Mouse (Mus musculus): ENCODE results near the gene Ubap1. TPM values are rescaled to one million over a fixed set of nuclear protein-coding genes. Genes with fewer than 3 reads are reported as not detected.

Gene Ubap1
- polyA plus RNA-seq, 1 experiment from 2014 or later = 52.6 TPM

DNA sequence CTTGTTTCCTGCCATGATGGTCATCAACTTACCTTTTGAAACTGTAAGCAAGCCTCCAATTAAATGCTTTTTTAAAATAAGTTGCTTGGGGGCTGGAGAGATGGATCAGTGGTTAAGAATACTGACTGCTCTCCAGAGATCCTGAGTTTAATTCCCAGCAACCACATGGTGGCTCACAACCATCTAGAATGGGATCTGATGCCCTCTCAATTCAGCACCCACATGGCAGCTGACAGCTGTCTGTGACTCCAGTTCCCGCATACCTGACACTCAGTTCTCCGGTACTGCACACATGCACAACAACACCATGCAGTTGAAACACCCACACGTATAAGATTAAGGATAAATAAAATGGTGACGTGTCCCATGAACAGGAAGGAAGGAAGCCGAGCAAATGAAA lies 30.5 kb upstream of the Ubap1 start:
- Histone ChIP-seq H3K27ac (ENCODE audit: low read depth, low read length) (no peak overlapping the region), H3K4me1 (ENCODE audit: control insufficient read depth, insufficient read depth, low read length) (peaks cover 10% of the 10 kb centered on the region), H3K9me3 (replicated peaks; ENCODE audit: control insufficient read depth, low read length) (no peaks in the 10 kb centered on the region), H3K4me3 (ENCODE audit: low read depth, low read length) (no peak overlapping the region), H3K27me3 (ENCODE audit: control insufficient read depth, insufficient read depth, low read length) (no peaks in the 10 kb centered on the region), H3K36me3 (ENCODE audit: control insufficient read depth, insufficient read depth, low read length) (no peaks in the 10 kb centered on the region), H3K4me2 (no peak overlapping the region), H3K9ac (ENCODE audit: low read depth, low read length) (no peak overlapping the region)
- ATAC-seq (replicated peaks; ENCODE audit: insufficient number of reproducible peaks, low FRiP score, low TSS enrichment) = no peak
- WGBS (ENCODE audit: insufficient replicate concordance) = 75% methylated on average over 5 of the region's 5 CpGs

DNA sequence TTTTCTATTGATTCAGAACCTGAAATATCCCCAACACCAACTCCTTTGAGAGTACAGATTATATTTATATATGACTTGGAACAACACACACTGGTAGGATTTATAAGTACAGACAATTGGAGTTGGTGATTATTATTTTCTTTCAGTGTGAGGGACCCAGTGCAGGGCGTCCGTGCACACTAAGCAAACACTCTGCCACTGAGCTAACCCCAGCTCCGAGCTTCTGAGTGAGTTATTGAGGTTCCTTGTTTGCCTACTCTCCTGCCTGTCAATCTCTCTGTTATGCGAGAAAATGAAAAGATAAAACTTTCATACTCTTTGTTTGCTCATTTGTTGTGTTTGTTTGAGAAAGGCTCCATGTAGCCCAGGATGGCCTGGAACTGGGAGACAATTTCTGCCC lies 27.8 kb upstream of the Ubap1 start:
- WGBS (ENCODE audit: insufficient replicate concordance) = 69% methylated on average over 4 of the region's 4 CpGs
- H3K4me1 ChIP-seq (ENCODE audit: control insufficient read depth, insufficient read depth, low read length) = no peaks in the 10 kb centered on the region
- H3K27ac ChIP-seq (ENCODE audit: low read depth, low read length) = no peak overlapping the region
- no peak overlapping the region for H3K4me3 ChIP-seq (ENCODE audit: low read depth, low read length)
- no peaks in the 10 kb centered on the region for H3K9me3 ChIP-seq (replicated peaks; ENCODE audit: control insufficient read depth, low read length)
- no peaks in the 10 kb centered on the region for H3K36me3 ChIP-seq (ENCODE audit: control insufficient read depth, insufficient read depth, low read length)
- no peak for ATAC-seq (replicated peaks; ENCODE audit: insufficient number of reproducible peaks, low FRiP score, low TSS enrichment)
- no peak overlapping the region for H3K9ac ChIP-seq (ENCODE audit: low read depth, low read length)
- no peak overlapping the region for H3K4me2 ChIP-seq
- no peaks in the 10 kb centered on the region for H3K27me3 ChIP-seq (ENCODE audit: control insufficient read depth, insufficient read depth, low read length)

DNA sequence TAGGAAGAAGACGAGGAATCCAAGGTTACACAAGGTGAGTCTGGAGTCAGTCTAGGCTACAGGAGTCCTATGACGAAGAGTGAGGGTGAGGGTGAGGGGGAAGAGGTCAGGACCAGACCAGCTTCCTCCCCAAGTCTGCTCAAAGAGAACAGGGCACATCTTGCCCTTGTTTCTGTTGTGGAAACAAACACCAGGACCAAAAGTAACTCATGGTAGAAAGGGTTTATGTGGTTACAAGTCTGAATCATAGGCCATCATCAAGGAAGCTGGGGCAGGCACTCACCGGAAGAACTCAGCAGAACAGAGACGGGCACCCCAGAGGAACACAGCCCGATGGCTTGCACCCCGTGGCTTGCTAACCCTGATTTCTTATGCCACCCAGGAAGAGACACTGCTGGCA lies 21.9 kb upstream of the Ubap1 start:
- Histone ChIP-seq H3K4me1 (ENCODE audit: control insufficient read depth, insufficient read depth, low read length) (no peaks in the 10 kb centered on the region; the same call in 1 of the 2 replicates), H3K9me3 (replicated peaks; ENCODE audit: control insufficient read depth, low read length) (no peaks in the 10 kb centered on the region), H3K36me3 (ENCODE audit: control insufficient read depth, insufficient read depth, low read length) (no peaks in the 10 kb centered on the region), H3K27ac (ENCODE audit: low read depth, low read length) (no peak overlapping the region), H3K4me3 (ENCODE audit: low read depth, low read length) (no peak overlapping the region), H3K27me3 (ENCODE audit: control insufficient read depth, insufficient read depth, low read length) (no peaks in the 10 kb centered on the region), H3K4me2 (no peak overlapping the region), H3K9ac (ENCODE audit: low read depth, low read length) (no peak overlapping the region)
- WGBS (ENCODE audit: insufficient replicate concordance) = 78% methylated on average over 6 of the region's 6 CpGs
- ATAC-seq (replicated peaks; ENCODE audit: insufficient number of reproducible peaks, low FRiP score, low TSS enrichment) = no peak

DNA sequence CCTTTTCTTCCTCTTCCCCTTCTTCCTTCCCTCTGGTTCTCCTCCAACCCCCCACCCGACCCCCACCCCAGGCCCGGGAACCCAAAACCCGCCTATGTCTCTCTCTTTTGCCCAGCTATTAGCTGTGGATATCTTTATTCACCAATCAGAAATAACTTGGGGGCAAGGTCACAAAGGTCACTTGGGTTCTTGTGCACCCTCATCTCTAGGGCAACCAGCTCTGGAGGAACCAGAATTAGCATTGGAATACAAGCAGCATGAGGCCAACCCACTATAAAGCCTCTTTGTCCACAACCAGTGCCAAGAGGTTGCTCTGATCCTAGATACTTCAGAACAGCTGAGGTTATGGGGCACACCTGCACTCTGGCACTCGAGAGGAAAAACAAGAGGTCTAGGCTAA lies 19.3 kb upstream of the Ubap1 start:
- Histone ChIP-seq H3K27me3 (ENCODE audit: control insufficient read depth, insufficient read depth, low read length) (no peaks in the 10 kb centered on the region), H3K4me3 (ENCODE audit: low read depth, low read length) (no peak overlapping the region), H3K36me3 (ENCODE audit: control insufficient read depth, insufficient read depth, low read length) (no peaks in the 10 kb centered on the region), H3K4me2 (no peak overlapping the region), H3K4me1 (ENCODE audit: control insufficient read depth, insufficient read depth, low read length) (no peaks in the 10 kb centered on the region; the same call in 1 of the 2 replicates), H3K9me3 (replicated peaks; ENCODE audit: control insufficient read depth, low read length) (no peaks in the 10 kb centered on the region), H3K27ac (ENCODE audit: low read depth, low read length) (no peak overlapping the region), H3K9ac (ENCODE audit: low read depth, low read length) (no peak overlapping the region)
- ATAC-seq (replicated peaks; ENCODE audit: insufficient number of reproducible peaks, low FRiP score, low TSS enrichment) = no peak
- WGBS (ENCODE audit: insufficient replicate concordance) = 67% methylated on average over 4 of the region's 4 CpGs

DNA sequence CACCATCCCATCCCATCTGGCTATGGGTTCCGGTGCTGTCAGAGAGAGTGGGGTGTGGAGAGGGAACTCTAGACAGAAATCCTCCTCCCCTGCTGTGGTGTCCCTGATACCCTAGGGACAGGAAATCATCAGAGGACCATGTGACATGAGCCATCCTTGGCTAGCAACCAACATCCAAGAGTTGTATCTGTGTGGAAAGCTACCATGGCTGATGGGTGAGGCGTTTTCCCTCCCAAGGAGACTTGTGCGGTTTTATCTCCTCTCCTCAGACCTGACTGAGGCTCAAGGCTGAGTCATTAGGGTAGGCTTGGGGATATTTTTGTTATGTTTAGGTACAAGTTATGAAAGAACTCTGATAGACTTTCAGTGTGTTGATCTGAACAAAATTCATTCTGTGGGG lies 17.7 kb upstream of the Ubap1 start:
- ATAC-seq (replicated peaks; ENCODE audit: insufficient number of reproducible peaks, low FRiP score, low TSS enrichment) = no peak; the same call in 1 of the 2 replicates
- Histone ChIP-seq H3K36me3 (ENCODE audit: control insufficient read depth, insufficient read depth, low read length) (no peaks in the 10 kb centered on the region), H3K9me3 (replicated peaks; ENCODE audit: control insufficient read depth, low read length) (no peaks in the 10 kb centered on the region), H3K4me3 (ENCODE audit: low read depth, low read length) (no peak overlapping the region), H3K9ac (ENCODE audit: low read depth, low read length) (no peak overlapping the region), H3K27ac (ENCODE audit: low read depth, low read length) (no peak overlapping the region), H3K4me1 (ENCODE audit: control insufficient read depth, insufficient read depth, low read length) (no peaks in the 10 kb centered on the region; the same call in 1 of the 2 replicates), H3K27me3 (ENCODE audit: control insufficient read depth, insufficient read depth, low read length) (no peaks in the 10 kb centered on the region), H3K4me2 (no peak overlapping the region)
- 64% methylated on average over 3 of the region's 3 CpGs for WGBS (ENCODE audit: insufficient replicate concordance)

DNA sequence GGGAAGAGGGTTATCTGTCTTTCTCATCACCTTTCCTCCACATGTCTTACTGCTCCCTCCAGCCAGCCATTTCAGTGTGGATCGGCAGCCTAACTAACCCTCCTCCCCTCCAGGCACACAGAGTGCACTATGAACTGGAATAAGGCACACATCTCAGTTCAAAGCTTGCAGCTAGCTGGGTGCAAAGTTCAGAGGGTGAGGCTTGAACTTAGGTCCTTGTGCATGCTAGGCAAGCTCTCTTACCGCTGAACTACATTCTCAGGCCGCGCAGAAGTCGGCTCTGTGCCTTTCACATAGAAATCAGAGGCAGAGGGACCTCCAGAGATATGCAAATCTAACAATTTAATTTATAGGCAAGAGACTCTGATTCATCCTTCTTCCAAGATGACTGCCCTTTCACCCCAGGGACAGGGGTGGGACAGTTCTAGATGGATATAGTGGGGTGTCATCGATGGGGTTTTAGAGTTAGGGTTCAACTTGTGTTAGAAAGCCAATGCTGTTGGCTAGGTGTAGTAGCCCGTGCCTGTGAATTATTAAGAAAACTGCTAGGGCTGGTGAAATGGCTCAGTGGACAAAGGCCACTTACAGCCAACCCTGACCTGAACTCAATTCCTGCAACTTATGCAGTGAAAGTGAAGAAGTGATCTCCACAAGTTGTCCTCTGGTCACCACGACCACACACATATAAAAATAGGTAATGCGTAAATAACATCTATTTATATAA lies 16.9 kb upstream of the Ubap1 start:
- H3K9me3 ChIP-seq (replicated peaks; ENCODE audit: control insufficient read depth, low read length) = no peaks in the 10 kb centered on the region
- no peak overlapping the region for H3K9ac ChIP-seq (ENCODE audit: low read depth, low read length)
- H3K4me2 ChIP-seq = no peak overlapping the region
- no peak for ATAC-seq (replicated peaks; ENCODE audit: insufficient number of reproducible peaks, low FRiP score, low TSS enrichment)
- H3K27ac ChIP-seq (ENCODE audit: low read depth, low read length) = no peak overlapping the region
- H3K4me3 ChIP-seq (ENCODE audit: low read depth, low read length) = no peak overlapping the region
- H3K36me3 ChIP-seq (ENCODE audit: control insufficient read depth, insufficient read depth, low read length) = no peaks in the 10 kb centered on the region
- H3K4me1 ChIP-seq (ENCODE audit: control insufficient read depth, insufficient read depth, low read length) = no peaks in the 10 kb centered on the region; the same call in 1 of the 2 replicates
- WGBS (ENCODE audit: insufficient replicate concordance) = 76% methylated on average over 9 of the region's 9 CpGs
- H3K27me3 ChIP-seq (ENCODE audit: control insufficient read depth, insufficient read depth, low read length) = no peaks in the 10 kb centered on the region

DNA sequence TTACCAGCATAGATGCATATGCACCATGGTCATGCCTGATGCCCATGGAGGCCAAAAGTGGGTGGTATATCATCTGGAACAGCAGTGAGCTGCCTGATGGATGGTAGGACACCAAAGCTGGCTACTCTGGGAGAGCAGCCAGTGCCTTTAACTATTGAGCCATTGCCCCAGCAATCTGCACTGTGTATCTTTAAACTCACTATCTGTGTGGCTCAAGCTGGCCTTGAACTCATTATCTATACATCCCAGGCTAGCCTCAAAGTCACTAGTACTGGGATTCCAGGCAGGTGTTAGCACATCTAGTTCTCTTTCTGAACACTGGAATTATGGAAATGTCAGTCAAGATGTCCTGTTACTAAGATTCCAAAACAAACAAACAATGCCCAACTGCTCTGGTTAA lies 12.2 kb upstream of the Ubap1 start:
- Histone ChIP-seq H3K4me3 (ENCODE audit: low read depth, low read length) (no peak overlapping the region), H3K4me1 (ENCODE audit: control insufficient read depth, insufficient read depth, low read length) (no peaks in the 10 kb centered on the region), H3K9me3 (replicated peaks; ENCODE audit: control insufficient read depth, low read length) (no peaks in the 10 kb centered on the region), H3K9ac (ENCODE audit: low read depth, low read length) (no peak overlapping the region), H3K27ac (ENCODE audit: low read depth, low read length) (no peak overlapping the region), H3K4me2 (no peak overlapping the region), H3K27me3 (ENCODE audit: control insufficient read depth, insufficient read depth, low read length) (no peaks in the 10 kb centered on the region), H3K36me3 (ENCODE audit: control insufficient read depth, insufficient read depth, low read length) (no peaks in the 10 kb centered on the region)
- ATAC-seq (replicated peaks; ENCODE audit: insufficient number of reproducible peaks, low FRiP score, low TSS enrichment) = no peak

DNA sequence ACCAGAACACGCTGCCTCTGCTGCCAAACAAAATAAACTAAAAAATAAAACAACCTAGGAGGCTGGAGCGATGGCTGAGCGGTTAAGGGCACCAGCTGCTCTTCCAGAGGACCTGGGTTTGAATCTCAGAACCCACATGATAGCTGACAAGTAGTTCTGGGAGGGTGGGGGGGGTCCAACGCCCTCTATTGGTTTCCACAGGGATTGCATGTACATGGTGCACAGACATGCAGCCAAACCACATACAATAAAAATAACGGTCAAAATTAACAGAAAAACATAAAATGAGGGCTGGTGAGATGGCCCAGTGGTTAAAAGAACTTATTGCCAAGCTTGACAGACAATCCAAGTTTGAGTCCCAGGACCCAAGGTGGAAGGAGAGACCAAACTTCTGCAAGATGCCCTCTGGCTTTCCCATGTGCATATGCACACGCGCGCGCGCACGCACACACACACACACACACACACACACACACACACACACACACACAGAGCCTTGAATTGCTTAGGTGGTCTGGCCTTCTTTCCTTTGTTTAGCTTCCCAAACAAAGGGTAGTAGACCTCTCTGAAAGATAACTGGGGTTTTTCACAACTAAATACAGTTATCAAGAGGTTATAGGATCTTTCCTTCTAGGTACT lies 7.8 kb upstream of the Ubap1 start:
- no peaks in the 10 kb centered on the region for H3K9me3 ChIP-seq (replicated peaks; ENCODE audit: control insufficient read depth, low read length)
- WGBS (ENCODE audit: insufficient replicate concordance) = 78% methylated on average over 11 of the region's 11 CpGs
- H3K4me1 ChIP-seq (ENCODE audit: control insufficient read depth, insufficient read depth, low read length) = no peaks in the 10 kb centered on the region
- H3K27ac ChIP-seq (ENCODE audit: low read depth, low read length) = no peak overlapping the region
- H3K9ac ChIP-seq (ENCODE audit: low read depth, low read length) = no peak overlapping the region
- no peak overlapping the region for H3K4me3 ChIP-seq (ENCODE audit: low read depth, low read length)
- ATAC-seq (replicated peaks; ENCODE audit: insufficient number of reproducible peaks, low FRiP score, low TSS enrichment) = no peak
- H3K4me2 ChIP-seq = no peak overlapping the region
- no peaks in the 10 kb centered on the region for H3K36me3 ChIP-seq (ENCODE audit: control insufficient read depth, insufficient read depth, low read length)
- no peaks in the 10 kb centered on the region for H3K27me3 ChIP-seq (ENCODE audit: control insufficient read depth, insufficient read depth, low read length)

DNA sequence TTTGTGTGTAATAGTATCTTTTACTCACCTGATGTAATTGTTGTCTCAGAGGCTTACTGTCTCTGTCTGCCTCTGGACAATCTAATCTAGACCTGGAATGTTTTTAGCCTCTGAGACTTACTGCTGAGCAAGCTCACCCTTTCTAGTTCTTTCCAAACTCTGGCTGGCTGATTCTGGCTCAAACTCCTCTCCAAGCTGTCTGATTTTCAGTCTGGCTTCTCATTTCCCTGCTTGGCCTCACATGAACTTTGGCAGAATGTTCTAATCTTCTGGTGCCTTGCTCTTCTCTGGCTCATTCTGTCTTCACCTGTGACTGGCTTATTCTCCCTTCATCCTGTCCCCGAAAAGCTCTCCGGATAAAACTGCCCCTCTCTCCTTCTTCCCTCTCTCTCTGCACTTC lies 2.8 kb upstream of the Ubap1 start:
- ATAC-seq (replicated peaks; ENCODE audit: insufficient number of reproducible peaks, low FRiP score, low TSS enrichment) = no peak

More for the DNA sequence above, 2.8 kb upstream of the Ubap1 start:
- no peaks in the 10 kb centered on the region for H3K36me3 ChIP-seq (ENCODE audit: control insufficient read depth, insufficient read depth, low read length)
- no peak overlapping the region for H3K9ac ChIP-seq (ENCODE audit: low read depth, low read length)
- H3K4me3 ChIP-seq (ENCODE audit: low read depth, low read length) = no peak overlapping the region
- no peak overlapping the region for H3K4me2 ChIP-seq
- WGBS (ENCODE audit: insufficient replicate concordance) = 56% methylated on average over 2 of the region's 2 CpGs
- H3K9me3 ChIP-seq (replicated peaks; ENCODE audit: control insufficient read depth, low read length) = no peaks in the 10 kb centered on the region
- H3K27me3 ChIP-seq (ENCODE audit: control insufficient read depth, insufficient read depth, low read length) = no peaks in the 10 kb centered on the region
- H3K4me1 ChIP-seq (ENCODE audit: control insufficient read depth, insufficient read depth, low read length) = peaks cover 5% of the 10 kb centered on the region; the same call in 1 of the 2 replicates
- no peak overlapping the region for H3K27ac ChIP-seq (ENCODE audit: low read depth, low read length)

All from heart, embryonic 11.5 days (tissue).